Mouse (Mus musculus) myocyte (in vitro differentiated cells): ENCODE data around the gene Nr2f2.

Experiments used
- CEBPB ChIP-seq: IDR thresholded peaks from 2 replicates; pipeline ENCODE4 v1.6.1; 2011; ENCODE audit warnings: mild to moderate bottlenecking, moderate library complexity; ENCODE audit not compliant: poor library complexity, insufficient read depth, severe bottlenecking
- MYOD1 ChIP-seq, 3 experiments: IDR thresholded peaks; one replicate each; pipeline ENCODE4 v1.6.1; 2011; ENCODE audit warnings: control low read depth in 2 of 3, low read depth in 2 of 3, mild to moderate bottlenecking in 2 of 3, moderate library complexity in 1 of 3; ENCODE audit not compliant: insufficient read length in 2 of 3, control insufficient read depth in 1 of 3
- MYOG ChIP-seq, 3 experiments: IDR thresholded peaks; one replicate each; pipeline ENCODE4 v1.6.1; 2011; ENCODE audit warnings: control low read depth in 2 of 3, low read depth in 2 of 3, mild to moderate bottlenecking in 2 of 3; ENCODE audit not compliant: insufficient read length in 2 of 3, control insufficient read depth in 1 of 3, insufficient read depth in 1 of 3
- POLR2A ChIP-seq: IDR thresholded peaks from one replicate; pipeline ENCODE4 v1.6.1; 2011; ENCODE audit warnings: low read depth, mild to moderate bottlenecking, control low read depth, moderate library complexity; ENCODE audit not compliant: insufficient read length
- SRF ChIP-seq: IDR thresholded peaks from one replicate; pipeline ENCODE4 v1.6.1; 2011; ENCODE audit warnings: low read depth; ENCODE audit not compliant: control insufficient read depth, insufficient read length

- TF ChIP-seq MYOD1 (IDR thresholded peaks at IDR 0.05; ENCODE audit: control insufficient read depth in 1 of 3, insufficient read length in 2 of 3, low read depth in 2 of 3), result no peak
- no peak for TF ChIP-seq SRF
- TF ChIP-seq MYOG (IDR thresholded peaks at IDR 0.05; ENCODE audit: control insufficient read depth in 1 of 3, insufficient read depth in 1 of 3, insufficient read length in 2 of 3, low read depth in 2 of 3), result no peak
- TF ChIP-seq POLR2A, result no peak
- TF ChIP-seq CEBPB, result no peak
Observed at GRCm38 (mm10) chr7:70381409-70382244, 15.1 kb upstream of the Nr2f2 start.
